Mouse (Mus musculus) layer of hippocampus, postnatal 10 days (tissue): Measurements from ENCODE around the gene Xpo1. TPM values are rescaled to one million over a fixed set of nuclear protein-coding genes. Genes with fewer than 3 reads are reported as not detected.
"Not testable (repeated sequence)": the region's sequence is repeated elsewhere in the genome, so short reads cannot be mapped to it uniquely, and the experiment has no call there.

Experiments
- DNase-seq, 2 experiments: peaks; one replicate each; pipeline ENCODE4 v3.0.0; 2021; ENCODE audit warnings: low spot score in 2 of 2
- long read RNA-seq: library from polyadenylated mRNA; stranded (forward); transcript quantifications from one replicate; pipeline ENCODE4 v2.0.0, GENCODE M21; 2023
- total RNA-seq, 2 experiments: library from RNA; stranded (reverse); gene quantifications; 2 replicates each; pipeline ENCODE4 v1.2.3; 2021

The Xpo1 gene
- total RNA-seq: 10 to 100 TPM; 78.0 to 79.1 TPM
- long read RNA-seq, full-length matches to known transcripts: 14 of 20 reads
- long read RNA-seq, partial matches to known transcripts: 3 of 20 reads
- long read RNA-seq, other reads (novel, unspliced or antisense): 3 of 20 reads

- peak; percentile 100 for DNase-seq
These were observed at the start of gene Xpo1 for GRCm38 (mm10) chr11:23255427-23256193. Gene Xpo1 (plus strand): TSS chr11:23256041.

GRCm38 (mm10) chr11:23209717-23210116 lies 46.1 kb upstream of the Xpo1 start:
- DNase-seq: no peak

GRCm38 (mm10) chr11:23210590-23211510 lies 45.0 kb upstream of the Xpo1 start:
- peak; percentile 4 to 15 for DNase-seq

- no peak for DNase-seq
These were observed 38.4 kb upstream of the Xpo1 start for GRCm38 (mm10) chr11:23217430-23217829.

- no peak for DNase-seq
These were observed 19.8 kb upstream of the Xpo1 start for GRCm38 (mm10) chr11:23236015-23236414.

- no peak for DNase-seq
These were observed 1.9 kb upstream of the Xpo1 start for GRCm38 (mm10) chr11:23253931-23254330.

GRCm38 (mm10) chr11:23254548-23254947 lies 1.3 kb upstream of the Xpo1 start:
- DNase-seq: no peak

- DNase-seq: no peak
These were observed 801 bp upstream of the Xpo1 start for GRCm38 (mm10) chr11:23255053-23255426.

- no peak for DNase-seq
These were observed 457 bp downstream of the Xpo1 start for GRCm38 (mm10) chr11:23256194-23256802.

GRCm38 (mm10) chr11:23256803-23257704 lies 1.2 kb downstream of the Xpo1 start:
- DNase-seq: peak; percentile 48 to 59

GRCm38 (mm10) chr11:23259073-23259472 lies 3.2 kb downstream of the Xpo1 start:
- DNase-seq: no peak

- DNase-seq: no peak
These were observed 3.6 kb downstream of the Xpo1 start for GRCm38 (mm10) chr11:23259481-23259880.

- no peak for DNase-seq
These were observed 4.3 kb downstream of the Xpo1 start for GRCm38 (mm10) chr11:23260186-23260585.

GRCm38 (mm10) chr11:23261490-23261889 lies 5.6 kb downstream of the Xpo1 start:
- DNase-seq: no peak

GRCm38 (mm10) chr11:23264949-23265348 lies 9.1 kb downstream of the Xpo1 start:
- no peak for DNase-seq

GRCm38 (mm10) chr11:23271770-23272724 lies 16.2 kb downstream of the Xpo1 start:
- peak; percentile 19 to 24 for DNase-seq

GRCm38 (mm10) chr11:23275780-23276179 lies 19.9 kb downstream of the Xpo1 start:
- DNase-seq: no peak

GRCm38 (mm10) chr11:23284469-23284868 lies 28.6 kb downstream of the Xpo1 start:
- no peak for DNase-seq

GRCm38 (mm10) chr11:23288866-23289265 lies 33.0 kb downstream of the Xpo1 start:
- not testable (repeated sequence) for DNase-seq
